Mouse (Mus musculus) small intestine, adult 2 months (tissue): Measurements from ENCODE around the gene Wdcp. TPM values are rescaled to one million over a fixed set of nuclear protein-coding genes. Genes with fewer than 3 reads are reported as not detected.
"Not testable (repeated sequence)": the region's sequence is repeated elsewhere in the genome, so short reads cannot be mapped to it uniquely, and the experiment has no call there.

Source experiments
- H3K27ac ChIP-seq: fragments of 200-500 bp; 2 replicates; pipeline ENCODE4 v1.5.1; 2012; ENCODE audit warnings: low read depth, low read length, control low read depth, inconsistent platforms; ENCODE audit not compliant: insufficient read depth
- H3K27me3 ChIP-seq: fragments of 200-500 bp; 2 replicates; pipeline ENCODE4 v1.6.1; 2012; ENCODE audit warnings: mild to moderate bottlenecking, moderate library complexity, low read length, inconsistent platforms; ENCODE audit not compliant: control insufficient read depth, insufficient read depth
- H3K36me3 ChIP-seq: fragments of 200-500 bp; 2 replicates; pipeline ENCODE4 v1.6.1; 2012; ENCODE audit warnings: mild to moderate bottlenecking, low read length, control low read depth, inconsistent platforms; ENCODE audit not compliant: control insufficient read depth, insufficient read depth
- H3K4me1 ChIP-seq: fragments of 200-500 bp; 2 replicates; pipeline ENCODE4 v1.6.1; 2012; ENCODE audit warnings: low read length, inconsistent platforms, mixed read lengths; ENCODE audit not compliant: control insufficient read depth, insufficient read depth, insufficient read length
- H3K4me3 ChIP-seq: fragments of 200-500 bp; 2 replicates; pipeline ENCODE4 v1.5.1; 2012; ENCODE audit warnings: low read depth, mild to moderate bottlenecking, control low read depth, inconsistent platforms, low read length, moderate library complexity
- CTCF ChIP-seq: fragments of 200-500 bp; IDR thresholded peaks from 2 replicates; pipeline ENCODE4 v1.5.1; 2012; ENCODE audit warnings: low read depth, mild to moderate bottlenecking, control low read depth, inconsistent platforms, low read length, moderate library complexity, mixed read lengths; ENCODE audit not compliant: insufficient replicate concordance, insufficient read length; ENCODE audit errors: extremely low read depth
- POLR2A ChIP-seq: fragments of 200-500 bp; IDR thresholded peaks from 2 replicates; pipeline ENCODE4 v1.6.1; 2012; ENCODE audit warnings: low read depth, mild to moderate bottlenecking, control low read depth, inconsistent platforms, low read length, moderate library complexity
- WGBS: fragments of 180-500 bp; shearing (Covaris S2); methylation state at CpG from one replicate; pipeline ENCODE4 v1.1.7; 2018; 5-methylcytosine and 5-hydroxymethylcytosine counted together
- polyA plus RNA-seq: library from polyadenylated mRNA; depleted of rRNA; stranded (reverse); fragments of >200 nt; gene quantifications from 2 replicates; pipeline ENCODE4 v1.2.3, GENCODE M21; 2012; rRNA removed

Gene Wdcp
- polyA plus RNA-seq, result 1.5 and 1.6 TPM in 2 replicates

- Histone ChIP-seq H3K4me1 (peaks cover 6% of the 10 kb centered on the region), H3K27ac (peak within 1 kb of the TSS; percentile 52; the same call in 1 of the 2 replicates), H3K4me3 (peak within 1 kb of the TSS; percentile 97), H3K27me3 (no peaks in the 10 kb centered on the region; the same call in 1 of the 2 replicates), H3K36me3 (no peaks in the 10 kb centered on the region)
- WGBS, result under 1% methylated on average over 30 of the region's 30 CpGs
- TF ChIP-seq CTCF (no peak), POLR2A (peak; percentile 41; the same call in 1 of the 2 replicates)
Measured at GRCm38 (mm10) chr12:4842890-4843597, at the start of gene Wdcp. Wdcp (plus strand) TSS chr12:4843303.

DNA sequence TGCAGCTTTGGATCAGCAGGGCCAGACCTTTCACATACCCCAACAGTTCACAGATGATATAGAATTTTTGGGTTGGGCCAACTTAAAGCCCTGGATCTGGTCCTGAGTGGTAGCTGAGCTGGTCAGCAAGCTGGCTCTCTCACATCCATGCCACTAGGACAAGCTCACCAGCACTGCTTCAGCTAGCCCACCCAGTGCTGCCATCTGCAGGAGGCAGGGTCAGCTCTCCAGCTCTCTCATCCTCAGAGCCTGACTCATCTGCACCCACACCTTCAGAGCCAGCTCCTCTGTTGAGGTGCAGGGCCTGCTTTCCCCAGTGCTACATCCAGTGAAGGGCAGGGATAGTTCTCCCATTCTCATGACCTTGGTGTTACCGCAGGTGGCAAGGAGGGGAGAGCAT is 49.4 kb upstream of the Wdcp start:
- 70% methylated on average over 1 of the region's 1 CpGs for WGBS
- TF ChIP-seq CTCF (no peak), POLR2A (no peak)
- Histone ChIP-seq H3K4me1 (no peaks in the 10 kb centered on the region), H3K27ac (no peak overlapping the region), H3K36me3 (no peaks in the 10 kb centered on the region), H3K4me3 (no peak overlapping the region), H3K27me3 (no peaks in the 10 kb centered on the region)

DNA sequence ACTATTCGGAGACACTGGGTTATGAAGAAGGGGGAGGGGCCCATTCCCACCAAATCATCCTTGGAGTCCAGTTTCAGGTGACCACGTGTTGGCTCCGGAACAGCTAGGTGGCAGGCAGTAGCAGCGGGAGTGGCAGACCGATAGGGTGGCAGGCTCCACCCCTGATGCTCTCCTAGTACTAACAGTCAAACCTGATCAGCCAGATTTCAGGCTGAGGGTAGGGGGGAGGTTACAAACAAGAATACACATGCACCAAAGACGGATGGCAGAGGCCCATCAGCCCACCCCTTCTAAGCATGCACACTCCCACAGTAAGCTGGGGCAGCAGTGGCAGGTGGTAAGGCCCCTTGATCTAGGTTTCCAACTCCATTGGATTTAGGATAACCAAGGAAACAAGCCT is 45.6 kb upstream of the Wdcp start:
- not testable (repeated sequence) for H3K36me3 ChIP-seq, H3K4me1 ChIP-seq, H3K27ac ChIP-seq, H3K4me3 ChIP-seq, H3K27me3 ChIP-seq
- WGBS, result 47% methylated on average over 6 of the region's 6 CpGs

DNA sequence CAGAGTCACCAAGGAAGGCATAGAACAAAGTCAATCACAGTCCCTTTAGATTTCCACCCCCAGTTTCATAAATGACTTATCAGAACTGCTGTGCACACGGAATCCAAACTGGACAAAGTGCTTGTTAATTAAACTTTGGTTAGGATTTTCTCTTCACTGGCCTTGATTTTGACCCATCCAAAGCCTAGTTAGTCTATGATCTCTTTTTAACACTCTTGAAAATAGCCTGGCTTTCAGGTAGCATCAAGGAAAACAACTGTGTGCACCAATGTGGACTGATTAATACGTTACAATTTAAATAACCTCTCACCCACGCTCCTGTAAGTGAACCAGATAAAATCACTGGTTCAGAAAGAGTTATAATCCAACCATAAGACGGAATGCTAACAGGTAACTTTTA is 32.1 kb upstream of the Wdcp start:
- TF ChIP-seq CTCF (no peak), POLR2A (no peak)
- no peak overlapping the region for H3K4me3 ChIP-seq
- H3K4me1 ChIP-seq, result no peaks in the 10 kb centered on the region
- H3K27ac ChIP-seq, result no peak overlapping the region
- no peaks in the 10 kb centered on the region for H3K36me3 ChIP-seq
- WGBS, result 80% methylated on average over 4 of the region's 4 CpGs
- H3K27me3 ChIP-seq, result no peaks in the 10 kb centered on the region

GRCm38 (mm10) chr12:4811705-4812104 is 31.4 kb upstream of the Wdcp start:
- H3K36me3 ChIP-seq, result no peaks in the 10 kb centered on the region
- no peak overlapping the region for H3K27ac ChIP-seq
- H3K27me3 ChIP-seq, result no peaks in the 10 kb centered on the region
- H3K4me1 ChIP-seq, result peaks cover 2% of the 10 kb centered on the region; the same call in 1 of the 2 replicates
- no peak overlapping the region for H3K4me3 ChIP-seq
- WGBS, result 15% methylated on average over 3 of the region's 3 CpGs
- TF ChIP-seq POLR2A (no peak), CTCF (no peak)

DNA sequence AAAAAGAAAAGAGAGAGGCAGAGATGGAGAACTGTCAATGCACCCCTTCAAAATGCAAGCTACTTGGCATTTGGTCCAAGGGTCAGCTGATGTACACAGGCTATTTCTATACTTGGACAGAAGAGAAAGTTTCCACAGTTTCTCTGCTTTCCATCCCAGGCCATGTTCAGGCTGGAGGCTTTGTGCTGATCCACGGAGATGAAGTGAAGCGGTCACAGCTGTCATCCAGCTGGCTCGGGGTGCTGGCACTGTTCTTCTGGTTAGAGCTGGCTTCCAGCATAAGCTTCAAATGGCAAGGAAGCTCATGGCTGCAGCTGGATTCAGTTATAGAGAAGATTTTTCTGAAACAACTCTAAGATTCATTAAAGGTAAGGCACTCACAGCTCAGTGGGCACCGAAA is 29.5 kb upstream of the Wdcp start:
- no peaks in the 10 kb centered on the region for H3K27me3 ChIP-seq
- no peaks in the 10 kb centered on the region for H3K36me3 ChIP-seq
- H3K4me3 ChIP-seq, result no peak overlapping the region
- 88% methylated on average over 4 of the region's 4 CpGs for WGBS
- TF ChIP-seq POLR2A (no peak), CTCF (no peak)
- no peak overlapping the region for H3K27ac ChIP-seq
- peaks cover 5% of the 10 kb centered on the region; the same call in 1 of the 2 replicates for H3K4me1 ChIP-seq

DNA sequence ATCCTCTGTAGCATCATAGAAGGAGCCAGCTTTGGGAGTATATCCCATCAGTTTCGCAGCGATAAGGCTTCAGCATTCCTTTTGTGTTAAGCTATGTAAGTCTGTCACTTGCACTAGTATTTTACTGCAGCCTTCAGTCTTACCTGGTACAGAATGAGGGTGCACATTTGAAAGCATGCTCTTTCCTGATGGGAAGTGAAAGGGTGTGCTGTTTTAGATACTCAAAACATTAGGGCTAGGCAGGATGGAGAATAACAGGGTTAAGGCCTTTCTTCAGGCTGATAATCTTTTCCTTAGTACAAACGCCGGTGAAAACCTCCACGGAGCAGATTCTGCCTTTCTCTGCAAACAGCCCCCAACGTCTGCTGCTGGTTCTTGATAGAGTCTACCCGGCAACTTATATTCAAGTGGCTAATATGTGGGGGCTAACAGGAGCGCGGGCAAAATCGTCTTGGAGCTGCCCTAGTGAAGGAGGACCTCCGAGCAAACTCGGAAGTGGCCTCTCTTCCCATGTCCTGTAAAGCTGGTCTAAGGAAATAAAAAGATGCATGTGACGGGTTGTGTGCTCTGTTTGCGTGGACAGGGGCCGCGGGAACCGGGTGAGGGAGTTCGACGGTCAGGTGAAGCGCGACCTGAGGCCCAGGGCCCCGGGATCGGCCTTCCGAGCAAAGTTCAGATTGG is 26.3 kb upstream of the Wdcp start:
- Histone ChIP-seq H3K27me3 (no peaks in the 10 kb centered on the region), H3K36me3 (peaks cover 12% of the 10 kb centered on the region), H3K4me1 (peaks cover 5% of the 10 kb centered on the region; the same call in 1 of the 2 replicates), H3K27ac (peak overlapping the region; percentile 87), H3K4me3 (peak overlapping the region; percentile 99)
- TF ChIP-seq CTCF (no peak), POLR2A (no peak)
- WGBS, result 6% methylated on average over 24 of the region's 24 CpGs
